Mouse (Mus musculus) MEL (cell line): ENCODE data around the gene Oprm1. TPM values are rescaled to one million over a fixed set of nuclear protein-coding genes. Genes with fewer than 3 reads are reported as not detected.

ENCODE experiments used
- DNase-seq: peaks from one replicate; pipeline ENCODE4 v3.0.0; 2011; ENCODE audit warnings: low read depth, low spot score
- H3K27ac ChIP-seq: 2 replicates; pipeline ENCODE4 v1.5.1; 2012; ENCODE audit warnings: low read depth, mild to moderate bottlenecking, control low read depth, low read length, moderate library complexity; ENCODE audit not compliant: control insufficient read depth
- H3K27me3 ChIP-seq, 2 experiments: fragments of 150-350 bp in 1 of 2; sonication (generic) in 1 of 2; 2 replicates each; pipeline ENCODE4 v1.6.1; 2012; ENCODE audit warnings: low read length in 2 of 2, mild to moderate bottlenecking in 2 of 2, improper control_type of control experiment in 1 of 2, moderate library complexity in 1 of 2; ENCODE audit not compliant: insufficient read depth in 2 of 2, control insufficient read depth in 1 of 2
- H3K36me3 ChIP-seq, 2 experiments: 2 replicates each; pipeline ENCODE4 v1.6.1; 2012 to 2014; ENCODE audit warnings: low read length in 2 of 2, improper control_type of control experiment in 1 of 2, inconsistent platforms in 1 of 2, mild to moderate bottlenecking in 1 of 2; ENCODE audit not compliant: insufficient read depth in 2 of 2, control insufficient read depth in 1 of 2
- H3K4me1 ChIP-seq, 2 experiments: fragments of 150-350 bp in 1 of 2; sonication (generic) in 1 of 2; 2 replicates each; pipeline ENCODE4 v1.6.1; 2012; ENCODE audit warnings: low read length in 2 of 2, improper control_type of control experiment in 1 of 2, mild to moderate bottlenecking in 1 of 2; ENCODE audit not compliant: insufficient read depth in 2 of 2, control insufficient read depth in 1 of 2
- H3K4me3 ChIP-seq, 2 experiments: fragments of 150-350 bp in 1 of 2; sonication (generic) in 1 of 2; 2 replicates each; pipeline ENCODE4 v1.5.1; 2012; ENCODE audit warnings: low read depth in 2 of 2, low read length in 2 of 2, mild to moderate bottlenecking in 2 of 2, moderate library complexity in 2 of 2, control low read depth in 1 of 2, improper control_type of control experiment in 1 of 2; ENCODE audit not compliant: control insufficient read depth in 1 of 2, insufficient read depth in 1 of 2
- H3K79me2 ChIP-seq: 2 replicates; pipeline ENCODE4 v1.6.1; 2012; ENCODE audit warnings: mild to moderate bottlenecking, low read length, moderate library complexity; ENCODE audit not compliant: control insufficient read depth, poor library complexity, insufficient read depth
- H3K9ac ChIP-seq: 2 replicates; pipeline ENCODE4 v1.6.1; 2012; ENCODE audit warnings: low read depth, mild to moderate bottlenecking, control low read depth, low read length, moderate library complexity; ENCODE audit not compliant: control insufficient read depth, poor library complexity, severe bottlenecking
- H3K9me3 ChIP-seq: fragments of 150-350 bp; sonication (generic); replicated peaks from 2 replicates; pipeline ENCODE4 v1.6.1; 2012; ENCODE audit warnings: mild to moderate bottlenecking, low read length, improper control_type of control experiment, moderate library complexity; ENCODE audit not compliant: insufficient read depth
- CTCF ChIP-seq, 3 experiments: IDR thresholded peaks in 2 of 3; conservative IDR thresholded peaks in 1 of 3; 2 replicates each; pipeline ENCODE4 v1.5.1; 2011 to 2012; ENCODE audit warnings: low read length in 3 of 3, low read depth in 2 of 3, mild to moderate bottlenecking in 2 of 3, improper control_type of control experiment in 1 of 3, inconsistent platforms in 1 of 3, mixed read lengths in 1 of 3, moderate library complexity in 1 of 3; ENCODE audit not compliant: control insufficient read depth in 1 of 3, insufficient read depth in 1 of 3, poor library complexity in 1 of 3, severe bottlenecking in 1 of 3
- EP300 ChIP-seq, 2 experiments: IDR thresholded peaks; 2 replicates each; pipeline ENCODE4 v1.6.1; 2011; ENCODE audit warnings: improper control_type of control experiment in 2 of 2, low read length in 2 of 2, low read depth in 1 of 2, mild to moderate bottlenecking in 1 of 2
- ETS1 ChIP-seq: IDR thresholded peaks from 2 replicates; pipeline ENCODE4 v1.6.1; 2012; ENCODE audit warnings: low read depth, mild to moderate bottlenecking, inconsistent platforms, low read length, improper control_type of control experiment, moderate library complexity
- GATA1 ChIP-seq: IDR thresholded peaks from 2 replicates; pipeline ENCODE4 v1.6.1; 2011; ENCODE audit warnings: low read depth, low read length, improper control_type of control experiment
- MYC ChIP-seq: IDR thresholded peaks from 2 replicates; pipeline ENCODE4 v1.6.1; 2011; ENCODE audit warnings: low read depth, mild to moderate bottlenecking, low read length, improper control_type of control experiment, moderate library complexity
- NRF1 ChIP-seq: IDR thresholded peaks from 2 replicates; pipeline ENCODE4 v1.6.1; 2014; ENCODE audit warnings: low read depth, mild to moderate bottlenecking, inconsistent platforms, low read length, improper control_type of control experiment, moderate library complexity; ENCODE audit not compliant: poor library complexity, insufficient read depth, severe bottlenecking
- RCOR1 ChIP-seq: IDR thresholded peaks from 2 replicates; pipeline ENCODE4 v1.6.1; 2012; ENCODE audit warnings: low read depth, mild to moderate bottlenecking, inconsistent platforms, low read length, improper control_type of control experiment
- TAL1 ChIP-seq: IDR thresholded peaks from 2 replicates; pipeline ENCODE4 v1.6.1; 2012; ENCODE audit warnings: mild to moderate bottlenecking, inconsistent platforms, low read length, moderate library complexity, mixed read lengths
- UBTF ChIP-seq: IDR thresholded peaks from 2 replicates; pipeline ENCODE4 v1.6.1; 2012; ENCODE audit warnings: low read depth, mild to moderate bottlenecking, inconsistent platforms, low read length, improper control_type of control experiment, moderate library complexity, borderline replicate concordance; ENCODE audit not compliant: insufficient read depth
- polyA plus RNA-seq, 2 experiments: library from polyadenylated mRNA; stranded (reverse) in 1 of 2; unstranded in 1 of 2; fragments of >175 nt in 1 of 2; fragments of >200 nt in 1 of 2; gene quantifications; 2 replicates each; pipeline versions ENCODE4 v1.2.1 to v1.2.4; 2012; ENCODE audit warnings: low replicate concordance in 2 of 2, low read depth in 1 of 2; ENCODE audit not compliant: insufficient read length in 2 of 2, insufficient read depth in 1 of 2, missing spikeins in 1 of 2
- total RNA-seq: library from RNA; depleted of rRNA; stranded (reverse); fragments of 300-350 nt; gene quantifications from 2 replicates; pipeline ENCODE4 v1.2.3, GENCODE M21; 2012

Oprm1 gene
- total and polyA plus RNA-seq, 3 experiments, result not detected

GRCm38 (mm10) chr10:7060326-7060725 lies 302.0 kb downstream of the Oprm1 start:
- no peak overlapping the region for H3K9ac ChIP-seq
- H3K36me3 ChIP-seq, result peaks cover 0 to 3% of the 10 kb centered on the region in 2 experiments; a peak in 1 of 4 replicates
- H3K4me1 ChIP-seq, result no peaks in the 10 kb centered on the region
- no peak overlapping the region for H3K27ac ChIP-seq
- no peak for DNase-seq
- no peaks in the 10 kb centered on the region for H3K27me3 ChIP-seq
- no peaks in the 10 kb centered on the region for H3K79me2 ChIP-seq
- no peak overlapping the region for H3K4me3 ChIP-seq
- no peak for TF ChIP-seq CTCF (IDR thresholded peaks at IDR 0.05 in 2 of 3, conservative IDR thresholded peaks at IDR 0.05 in 1 of 3; ENCODE audit: control insufficient read depth in 1 of 3, insufficient read depth in 1 of 3, low read depth in 2 of 3, low read length in 3 of 3, poor library complexity in 1 of 3, severe bottlenecking in 1 of 3)
- no peak for TF ChIP-seq RCOR1
- TF ChIP-seq UBTF, result no peak
- TF ChIP-seq ETS1, result no peak
- no peak for TF ChIP-seq MYC
- TF ChIP-seq, all 39 proteins: peak for 0
- H3K9me3 ChIP-seq, result no peaks in the 10 kb centered on the region

GRCm38 (mm10) chr10:7062993-7063392 lies 304.7 kb downstream of the Oprm1 start:
- Histone ChIP-seq H3K9me3 (no peaks in the 10 kb centered on the region), H3K4me1 (no peaks in the 10 kb centered on the region), H3K4me3 (no peak overlapping the region), H3K9ac (no peak overlapping the region), H3K27ac (no peak overlapping the region), H3K79me2 (no peaks in the 10 kb centered on the region), H3K27me3 (no peaks in the 10 kb centered on the region; a peak in 1 of 4 replicates), H3K36me3 (peaks cover 0 to 3% of the 10 kb centered on the region in 2 experiments; a peak in 1 of 4 replicates)
- peak; percentile 55 for DNase-seq
- TF ChIP-seq EP300 (IDR thresholded peaks at IDR 0.05; ENCODE audit: low read depth in 1 of 2, low read length in 2 of 2) (peak in 1 of 2 experiments; percentile 54; a peak in 2 of 4 replicates), GATA1 (peak; percentile 33; the same call in 1 of the 2 replicates), TAL1 (peak; percentile 45), CTCF (IDR thresholded peaks at IDR 0.05 in 2 of 3, conservative IDR thresholded peaks at IDR 0.05 in 1 of 3; ENCODE audit: control insufficient read depth in 1 of 3, insufficient read depth in 1 of 3, low read depth in 2 of 3, low read length in 3 of 3, poor library complexity in 1 of 3, severe bottlenecking in 1 of 3) (no peak)

- TF ChIP-seq NRF1, result no peak
- Histone ChIP-seq H3K27me3 (no peaks in the 10 kb centered on the region; a peak in 1 of 4 replicates), H3K4me3 (no peak overlapping the region), H3K9ac (no peak overlapping the region), H3K27ac (no peak overlapping the region), H3K36me3 (peaks cover 0 to 3% of the 10 kb centered on the region in 2 experiments; a peak in 1 of 4 replicates), H3K9me3 (no peaks in the 10 kb centered on the region), H3K4me1 (no peaks in the 10 kb centered on the region), H3K79me2 (no peaks in the 10 kb centered on the region)
- DNase-seq, result peak; percentile 18
Measured at GRCm38 (mm10) chr10:7063752-7064457, 305.6 kb downstream of the Oprm1 start.
